Mouse (Mus musculus): ENCODE measurements at regions not wholly inside any gene's neighbourhood (a gene's known extent, or its start where the extent isn't known, plus 50 kb on each side); places are given as distances from the start of the nearest gene placed in this dataset.

DNA sequence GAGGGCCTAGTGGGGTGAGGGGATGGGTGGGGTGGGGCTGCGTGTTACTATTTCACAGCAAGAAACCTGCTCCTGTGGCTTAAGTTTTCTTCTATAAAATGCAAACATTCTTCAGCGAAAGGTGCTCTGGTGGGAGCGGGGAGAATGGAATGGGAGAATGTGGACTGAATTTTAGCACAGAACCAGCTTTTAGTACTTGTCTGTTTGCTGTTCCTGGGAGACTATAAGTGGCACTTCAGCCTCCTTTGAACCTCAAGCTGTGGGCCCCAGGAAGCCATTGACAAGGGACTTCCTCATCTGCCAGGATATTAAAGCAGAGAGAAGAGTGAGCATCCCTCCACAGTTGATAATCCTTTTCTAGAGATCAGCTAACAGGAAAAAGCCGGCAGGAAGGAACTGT lies 580.2 kb downstream of the Zfp706 start:
- no peak for ATAC-seq (ENCODE audit: extremely low read depth, insufficient number of reproducible peaks, low FRiP score, poor library complexity, severe bottlenecking)

DNA sequence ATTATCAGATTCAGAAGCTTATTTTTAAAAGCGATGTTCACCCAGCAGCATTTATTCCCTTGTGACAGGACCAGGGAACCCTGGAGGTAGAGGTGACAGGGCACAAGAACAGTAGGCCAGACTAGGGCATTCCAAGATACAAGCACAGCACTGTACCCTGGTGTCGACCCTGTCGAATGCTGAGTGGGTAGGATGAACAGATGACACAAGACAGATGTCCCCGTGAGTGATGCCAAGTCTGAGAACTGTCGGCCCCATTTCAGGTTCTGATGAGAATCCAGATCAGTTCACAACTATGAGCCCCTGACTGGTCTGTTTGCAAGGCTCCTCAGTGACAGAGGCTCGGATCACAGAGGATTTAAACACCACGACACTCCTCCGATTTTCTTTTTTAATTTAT lies 581.7 kb downstream of the Zfp706 start:
- ATAC-seq (ENCODE audit: extremely low read depth, insufficient number of reproducible peaks, low FRiP score, poor library complexity, severe bottlenecking): no peak

DNA sequence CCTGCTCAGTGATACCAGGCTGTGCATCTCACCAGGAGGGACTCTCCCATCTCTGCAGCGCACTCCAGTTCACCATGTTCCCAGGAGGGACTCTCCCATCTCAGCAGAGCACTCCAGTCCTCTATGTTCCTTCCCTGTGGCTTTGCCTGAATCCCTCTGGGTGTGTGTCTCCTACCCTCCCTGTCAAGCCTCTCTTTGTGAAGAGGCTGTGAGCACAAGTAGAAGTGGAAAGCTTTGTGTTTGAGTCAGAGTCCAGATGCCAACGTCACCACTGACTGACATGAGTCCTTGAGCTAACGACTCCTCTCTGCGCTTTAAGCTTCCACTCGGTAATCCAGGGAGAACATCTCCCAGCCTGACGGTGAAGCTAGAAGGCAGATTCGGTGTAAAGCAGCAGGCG lies 583.5 kb downstream of the Zfp706 start:
- ATAC-seq (ENCODE audit: extremely low read depth, insufficient number of reproducible peaks, low FRiP score, poor library complexity, severe bottlenecking): no peak

DNA sequence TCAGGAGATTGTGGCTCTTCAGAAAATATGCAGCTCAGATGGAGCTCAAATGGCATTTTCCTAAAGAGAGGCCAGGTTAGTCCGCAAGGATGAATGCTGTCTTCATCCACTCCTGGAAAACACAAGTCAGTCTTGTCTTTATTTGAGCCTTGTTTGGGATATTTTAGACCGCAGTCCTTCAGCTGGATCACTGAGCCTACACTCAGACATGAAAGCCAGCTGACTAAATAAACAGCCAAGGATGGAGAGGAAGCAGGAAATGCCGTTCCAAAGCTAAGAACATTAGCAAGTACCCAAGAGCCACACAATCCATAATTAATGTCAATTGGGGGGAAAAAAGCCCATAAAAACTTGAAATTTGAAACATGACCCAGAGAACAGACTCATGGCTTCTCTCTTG lies 584.8 kb downstream of the Zfp706 start:
- ATAC-seq (ENCODE audit: extremely low read depth, insufficient number of reproducible peaks, low FRiP score, poor library complexity, severe bottlenecking): no peak

DNA sequence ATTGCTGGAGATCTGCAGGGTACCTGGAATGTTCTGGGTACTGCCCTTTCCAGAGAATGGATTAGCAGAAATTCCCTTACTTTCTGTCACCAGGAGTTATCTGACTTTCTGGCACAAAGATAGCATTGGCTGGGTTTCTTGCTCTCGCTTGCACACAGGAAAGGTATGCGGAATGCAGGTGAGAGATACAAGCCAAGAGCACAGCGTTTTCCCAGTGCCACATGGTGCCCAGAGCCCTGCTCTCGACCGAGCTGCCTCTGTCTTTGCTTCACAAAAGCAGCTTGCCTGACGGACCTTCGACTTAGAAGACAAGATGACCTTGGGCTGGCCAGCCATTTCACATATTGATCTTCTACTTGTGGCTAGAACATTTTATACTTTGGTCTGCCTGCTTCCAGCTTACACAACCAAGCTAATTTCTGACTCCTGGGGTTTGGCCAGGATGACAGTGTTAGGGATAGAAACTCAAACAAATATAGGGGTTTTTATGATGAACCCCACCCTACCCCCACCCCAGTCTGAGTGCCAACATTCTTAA lies 587.6 kb downstream of the Zfp706 start:
- ATAC-seq (ENCODE audit: extremely low read depth, insufficient number of reproducible peaks, low FRiP score, poor library complexity, severe bottlenecking): no peak

DNA sequence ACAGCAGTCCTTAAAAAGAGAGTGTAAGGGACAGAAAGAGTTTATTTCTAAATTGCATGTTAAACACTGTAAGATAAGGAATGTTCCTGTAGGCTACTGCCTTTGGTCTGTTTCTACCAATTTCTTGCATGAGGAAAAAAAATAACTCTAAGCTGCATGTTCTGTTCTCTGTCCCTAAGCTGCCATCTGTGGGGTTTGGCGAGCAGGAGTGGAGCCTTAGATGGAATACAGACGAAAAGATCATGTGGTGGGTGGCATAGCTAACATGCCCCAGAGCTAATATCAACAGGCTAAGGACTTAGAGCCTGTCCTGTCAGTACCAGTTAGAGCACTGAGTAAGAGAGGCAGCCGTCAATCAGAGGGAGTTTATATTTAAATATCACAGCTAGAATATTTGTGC lies 590.1 kb downstream of the Zfp706 start:
- no peak for ATAC-seq (ENCODE audit: extremely low read depth, insufficient number of reproducible peaks, low FRiP score, poor library complexity, severe bottlenecking)

DNA sequence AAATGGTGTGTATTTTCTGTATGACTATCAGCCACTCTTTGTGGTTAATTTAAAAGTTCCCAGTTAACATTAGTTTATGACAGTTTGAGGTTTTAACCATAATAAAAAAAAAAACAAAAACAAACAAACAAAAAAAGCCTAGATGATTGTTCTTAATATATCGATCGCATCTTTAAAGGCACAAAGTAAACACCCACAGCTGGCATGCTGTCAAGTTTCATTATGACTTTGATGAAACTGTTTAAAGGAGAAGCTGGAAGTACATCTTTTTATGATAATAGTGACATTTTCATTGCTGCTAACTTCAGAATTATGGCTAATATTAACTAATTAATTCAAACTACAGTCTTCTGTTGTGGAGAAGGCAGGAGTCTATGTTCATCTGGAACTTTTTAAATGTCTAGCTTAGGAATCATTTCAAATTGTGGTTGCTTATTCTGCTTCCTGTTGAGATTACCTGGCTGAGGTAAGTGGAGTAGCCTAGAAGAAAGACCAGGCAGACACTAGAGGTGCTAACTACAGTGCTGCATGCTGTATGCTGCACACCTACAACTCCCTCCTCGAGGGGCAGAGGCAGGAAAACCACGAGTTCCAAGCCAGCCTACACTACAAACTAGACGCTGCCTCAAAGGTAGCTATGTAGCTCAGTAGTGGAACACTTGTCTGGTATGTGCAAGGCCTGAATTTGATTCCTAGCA lies 591.9 kb downstream of the Zfp706 start:
- no peak for ATAC-seq (ENCODE audit: extremely low read depth, insufficient number of reproducible peaks, low FRiP score, poor library complexity, severe bottlenecking)

DNA sequence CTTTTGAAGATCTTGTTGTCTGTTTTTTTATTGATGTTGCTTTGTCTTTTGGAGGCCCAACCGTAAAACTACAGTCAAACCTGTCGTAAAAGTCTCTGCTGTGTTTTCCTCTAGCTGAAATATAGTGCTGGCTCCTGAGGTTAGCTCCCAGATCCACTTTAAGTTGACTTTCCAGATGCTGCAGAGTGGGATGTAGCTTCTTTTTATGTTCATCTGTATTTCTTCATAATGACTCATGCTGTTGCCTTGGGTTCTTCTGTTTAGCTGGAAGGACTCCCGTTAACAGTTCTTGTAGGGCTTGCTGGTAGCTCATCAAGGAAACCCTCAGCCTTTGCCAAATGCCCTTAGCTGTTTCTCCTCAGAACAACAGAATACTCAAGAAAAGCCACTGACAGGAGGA lies 595.6 kb downstream of the Zfp706 start:
- ATAC-seq (ENCODE audit: extremely low read depth, insufficient number of reproducible peaks, low FRiP score, poor library complexity, severe bottlenecking): no peak

DNA sequence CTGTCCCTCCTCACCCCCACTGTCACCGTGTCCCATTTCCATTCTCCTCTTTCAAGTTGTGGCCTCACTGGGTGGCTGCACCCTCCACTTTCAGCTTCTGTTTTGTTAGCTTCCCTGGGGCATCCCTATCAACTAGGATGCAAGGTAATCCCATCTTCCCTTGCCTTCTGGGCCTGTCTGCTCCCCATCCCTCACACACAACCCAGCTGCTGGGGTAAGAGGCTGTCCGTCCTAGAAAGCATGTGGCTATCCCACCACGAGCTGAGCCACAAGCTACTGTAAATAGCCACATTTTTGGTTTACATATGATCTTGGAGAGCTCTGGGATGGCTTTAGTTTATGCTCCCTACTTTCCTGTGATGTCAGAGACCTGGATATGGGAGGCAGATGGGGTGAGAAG lies 602.1 kb downstream of the Zfp706 start:
- no peak for ATAC-seq (ENCODE audit: extremely low read depth, insufficient number of reproducible peaks, low FRiP score, poor library complexity, severe bottlenecking)

DNA sequence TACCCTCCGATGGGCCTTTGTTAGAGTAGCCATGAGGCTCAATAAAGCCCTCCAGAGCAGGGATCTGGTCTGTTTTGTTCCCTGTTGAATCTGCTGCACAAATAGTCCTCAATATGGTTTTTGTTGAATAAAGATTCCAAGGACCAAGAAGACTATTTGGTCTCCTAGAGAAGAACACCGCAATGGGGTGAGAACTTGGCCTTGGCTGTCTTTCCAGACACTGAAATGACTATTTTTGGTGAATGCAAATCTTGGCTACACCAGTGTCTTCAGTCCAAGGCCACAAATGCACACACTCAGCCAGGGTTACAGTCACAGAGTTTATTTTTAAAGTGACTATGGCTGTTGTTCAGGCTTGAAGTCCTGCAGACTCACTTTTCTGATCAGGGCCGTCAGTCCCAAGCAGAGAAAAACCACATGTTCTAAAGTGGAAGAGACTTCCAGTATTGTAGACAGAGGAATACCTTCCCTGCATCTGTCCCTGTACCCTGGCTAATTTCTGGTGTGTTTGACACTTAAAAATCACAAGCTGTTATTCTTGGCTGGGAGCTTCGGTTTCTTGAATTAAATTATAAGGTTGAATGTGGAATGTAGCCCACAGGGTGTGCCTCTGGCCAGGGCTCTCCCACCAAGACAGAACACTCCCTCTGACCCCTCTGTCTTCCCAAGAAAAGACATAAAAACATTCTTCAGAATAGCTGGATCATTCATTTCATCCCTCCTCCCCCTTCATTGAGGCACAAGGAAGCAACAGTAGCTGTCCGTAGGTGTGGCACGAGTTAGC lies 604.0 kb downstream of the Zfp706 start:
- ATAC-seq (ENCODE audit: extremely low read depth, insufficient number of reproducible peaks, low FRiP score, poor library complexity, severe bottlenecking): no peak

DNA sequence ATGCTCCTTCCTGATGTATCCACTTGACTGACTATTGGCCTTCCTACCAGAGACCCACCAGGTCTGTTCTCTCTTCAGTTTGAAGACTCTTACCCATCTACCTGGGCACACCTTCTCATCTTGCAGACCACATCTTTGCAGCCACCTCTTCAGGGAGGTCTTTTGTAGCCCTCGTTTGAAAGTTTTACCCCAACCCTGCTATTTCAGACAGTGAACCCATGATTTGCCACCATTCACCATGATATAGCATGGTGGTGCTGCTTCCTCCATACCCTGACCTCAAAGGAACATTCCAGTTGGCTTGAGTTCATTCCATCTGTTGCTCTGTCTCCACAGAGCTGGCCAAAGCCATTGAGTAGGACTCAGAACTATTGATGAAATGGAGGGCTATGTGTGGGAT lies 605.5 kb downstream of the Zfp706 start:
- ATAC-seq (ENCODE audit: extremely low read depth, insufficient number of reproducible peaks, low FRiP score, poor library complexity, severe bottlenecking): no peak

DNA sequence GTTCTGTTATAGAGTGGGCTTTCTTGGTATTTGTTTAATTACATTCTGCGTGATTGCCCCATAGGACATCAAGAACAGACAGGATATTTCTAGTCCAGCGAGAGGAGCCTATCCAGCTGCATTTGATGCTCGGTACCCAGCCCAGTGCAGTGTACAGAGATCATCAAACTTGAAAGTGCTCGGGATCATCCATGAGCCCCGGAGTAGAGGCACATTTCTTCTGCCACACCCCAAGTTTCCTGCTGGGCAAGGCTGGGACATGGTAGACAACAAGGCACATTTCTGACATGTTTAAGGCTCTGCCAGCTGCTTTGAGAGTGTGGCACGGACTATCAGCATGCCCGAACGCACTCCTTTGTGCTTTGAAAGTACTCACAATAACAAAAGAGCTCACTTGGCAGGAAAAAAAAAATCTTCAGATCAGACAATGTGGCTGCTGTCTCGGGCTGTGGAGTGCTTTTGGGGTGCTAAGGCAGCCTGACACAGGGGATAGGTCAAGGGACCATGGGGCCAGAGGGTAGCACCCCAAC lies 607.2 kb downstream of the Zfp706 start:
- no peak for ATAC-seq (ENCODE audit: extremely low read depth, insufficient number of reproducible peaks, low FRiP score, poor library complexity, severe bottlenecking)

DNA sequence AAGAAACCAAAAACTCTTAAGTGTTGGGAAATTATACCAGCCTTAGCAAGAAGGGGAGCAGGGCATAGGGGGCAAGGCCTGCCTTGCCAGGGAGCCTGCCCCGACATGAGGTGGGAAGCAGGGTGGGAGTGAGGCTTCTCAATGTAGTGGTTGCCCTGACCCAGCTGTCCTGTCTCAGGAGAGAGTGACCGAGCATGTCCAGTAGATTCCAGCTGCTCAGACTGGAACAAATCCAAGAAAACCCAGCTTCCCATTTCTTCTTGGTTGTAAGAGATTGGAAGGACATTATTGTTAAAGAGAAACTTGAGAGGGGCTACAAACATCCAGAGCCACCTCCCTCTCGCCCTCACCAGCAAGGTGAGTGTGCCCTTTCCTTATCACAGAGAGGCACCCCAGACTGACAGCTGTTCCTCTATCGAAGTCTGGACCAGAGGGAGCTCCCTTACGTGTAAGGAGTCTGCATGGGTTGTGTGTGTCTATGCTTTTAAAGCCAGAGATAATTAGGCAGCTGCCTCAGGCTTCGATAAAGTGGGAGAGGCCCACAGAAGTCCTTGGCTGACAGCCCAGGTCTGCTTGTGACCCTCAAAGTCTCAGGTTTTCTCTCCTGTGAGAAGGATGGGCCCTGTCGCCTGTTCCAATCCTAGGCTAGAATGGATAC lies 608.1 kb downstream of the Zfp706 start:
- ATAC-seq (ENCODE audit: extremely low read depth, insufficient number of reproducible peaks, low FRiP score, poor library complexity, severe bottlenecking): no peak

DNA sequence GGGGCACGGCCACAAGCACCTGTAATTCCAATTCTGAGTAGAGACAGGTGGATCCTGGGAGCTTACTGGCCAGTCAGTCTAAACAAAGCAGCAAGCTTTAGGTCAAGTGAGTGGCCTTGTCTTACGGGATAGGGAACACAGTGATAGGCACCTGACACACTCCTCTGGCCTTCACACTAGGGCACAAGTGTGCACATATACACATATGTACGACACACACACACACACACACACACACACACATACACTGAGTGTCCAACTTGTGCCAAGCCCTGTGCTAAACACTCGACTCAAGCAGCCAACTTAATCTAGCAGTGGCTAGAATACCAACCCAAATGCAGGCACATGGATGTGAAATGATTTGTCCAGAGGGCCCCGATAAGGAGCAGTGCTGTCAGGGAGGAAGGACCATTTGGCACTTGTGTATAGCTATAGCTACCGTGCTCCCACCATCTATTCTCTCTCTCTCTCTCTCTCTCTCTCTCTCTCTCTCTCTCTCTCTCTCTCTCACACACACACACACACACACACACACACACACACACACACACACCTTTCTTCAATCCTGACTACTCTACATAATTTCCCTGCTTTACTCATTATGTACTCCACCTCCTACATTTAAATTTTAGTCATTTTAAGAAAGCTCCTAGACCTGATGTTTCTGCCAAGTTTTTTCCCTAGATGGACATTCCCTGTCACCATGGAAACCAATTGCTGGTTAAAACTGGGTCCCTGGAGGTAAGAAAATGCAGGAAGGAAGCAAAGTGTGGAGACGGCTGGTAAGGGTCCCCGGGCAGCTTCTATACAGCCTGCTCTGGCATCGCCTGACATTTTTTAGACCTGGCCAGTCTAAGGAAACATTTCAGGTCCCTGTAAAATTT lies 609.2 kb downstream of the Zfp706 start:
- no peak for ATAC-seq (ENCODE audit: extremely low read depth, insufficient number of reproducible peaks, low FRiP score, poor library complexity, severe bottlenecking)

DNA sequence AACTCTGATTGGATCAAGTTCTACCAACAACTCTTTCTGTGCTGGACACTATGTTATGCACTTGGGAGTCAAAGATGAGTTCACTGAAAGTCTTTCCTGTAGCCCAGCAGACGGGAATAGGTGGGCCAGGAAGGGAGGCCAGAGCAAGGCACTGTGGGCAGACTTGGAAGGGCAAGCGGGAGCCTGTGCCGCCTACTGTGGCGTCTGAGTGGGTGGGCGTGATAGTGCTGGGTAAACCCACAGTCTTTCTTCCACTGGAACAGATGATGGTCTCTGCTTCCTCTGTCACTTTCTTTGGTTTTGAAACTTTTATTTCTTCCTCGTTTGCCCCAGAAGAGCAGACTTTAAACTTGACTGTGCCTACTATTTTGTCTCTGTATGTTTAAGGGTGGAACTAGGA lies 610.8 kb downstream of the Zfp706 start:
- no peak for ATAC-seq (ENCODE audit: extremely low read depth, insufficient number of reproducible peaks, low FRiP score, poor library complexity, severe bottlenecking)

DNA sequence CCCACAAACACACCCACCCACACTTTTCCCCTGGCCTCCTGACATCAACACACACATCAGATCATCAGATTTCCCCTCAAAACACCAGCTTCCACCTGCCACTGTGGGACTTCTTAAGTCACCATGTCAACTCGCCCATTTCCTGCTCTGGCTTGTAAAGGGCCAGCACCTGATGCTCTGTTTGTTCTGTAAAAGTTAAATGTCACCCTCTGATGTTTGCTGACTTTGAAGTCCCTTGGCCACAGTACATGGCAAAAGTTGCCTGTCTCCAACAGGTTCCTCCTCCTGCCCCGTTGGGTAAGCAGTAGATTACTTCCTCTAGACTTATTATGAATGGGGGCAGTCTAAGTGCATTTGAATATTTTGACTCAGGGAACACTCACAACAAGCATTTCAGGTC lies 611.3 kb downstream of the Zfp706 start:
- ATAC-seq (ENCODE audit: extremely low read depth, insufficient number of reproducible peaks, low FRiP score, poor library complexity, severe bottlenecking): peak; percentile 51

DNA sequence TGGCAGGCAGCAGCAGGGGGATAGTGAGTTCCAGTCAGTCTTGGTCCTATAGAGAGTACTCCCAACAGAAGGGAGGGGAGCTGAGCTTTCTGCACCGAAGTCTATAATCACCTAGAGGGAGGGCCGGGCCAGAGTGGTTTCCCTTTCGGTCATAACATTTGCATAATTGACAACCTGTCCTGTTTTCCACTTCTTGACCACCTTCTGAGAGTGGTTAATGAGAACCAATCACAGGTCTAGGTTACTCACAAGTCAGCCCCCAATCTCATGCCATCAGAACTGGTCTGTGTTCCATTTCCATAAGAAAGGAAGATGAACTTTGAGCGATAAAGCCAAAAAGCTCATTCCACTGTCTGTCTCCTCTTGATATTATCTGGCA lies 611.9 kb downstream of the Zfp706 start:
- no peak for ATAC-seq (ENCODE audit: extremely low read depth, insufficient number of reproducible peaks, low FRiP score, poor library complexity, severe bottlenecking)

DNA sequence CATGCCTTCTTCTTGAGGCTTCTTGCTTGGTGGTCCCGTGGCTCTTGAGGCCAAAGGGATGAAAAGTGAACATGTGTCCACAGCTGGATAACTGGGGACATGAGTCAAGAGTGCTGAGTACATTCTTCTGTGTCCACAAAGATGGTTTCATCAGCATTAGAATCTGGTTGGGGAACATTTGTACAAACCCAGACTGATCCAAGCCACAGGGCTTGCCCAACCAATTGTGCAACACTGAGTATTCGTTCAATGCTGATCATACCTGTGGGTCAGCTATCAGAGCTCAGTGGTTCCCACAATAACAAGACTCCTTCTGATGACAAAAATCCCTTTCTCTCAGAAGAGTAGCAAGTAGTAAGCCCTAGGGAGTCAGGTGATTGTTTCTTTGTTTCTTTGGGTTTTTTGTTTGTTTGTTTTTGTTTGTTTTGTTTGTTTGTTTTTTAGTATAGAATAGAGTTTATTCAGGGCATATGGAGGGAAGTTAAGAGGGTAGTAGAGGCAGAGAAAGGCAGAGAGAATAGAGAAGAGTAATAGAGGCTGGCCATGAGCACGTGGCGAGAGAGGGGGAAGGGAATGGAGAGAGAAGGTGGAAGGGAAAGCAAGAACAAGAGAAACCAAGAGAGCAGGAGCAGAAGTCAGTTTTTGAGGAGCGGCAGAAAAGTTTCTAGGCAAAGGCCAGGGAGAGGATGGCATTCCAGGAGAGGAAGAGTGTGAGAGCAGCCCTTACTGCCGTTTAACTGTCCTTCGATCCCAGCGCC lies 612.5 kb downstream of the Zfp706 start:
- no peak for ATAC-seq (ENCODE audit: extremely low read depth, insufficient number of reproducible peaks, low FRiP score, poor library complexity, severe bottlenecking)
